Comparison of ENCODE assay signal across 9 mouse cellular contexts in genomic region chr3:51999671-52000437, GRCm38 (mm10).
DNase-seq lines count a peak whose midpoint lies in the region; ATAC-seq and TF ChIP-seq lines count a peak whose summit lies in the region.
"Had no signal": no experiment of that assay in that cellular context is flagged by ENCODE, and none has a peak within 500 bp of the region (broad histone marks: within the 10 kb centered on the region; RNA-seq: fewer than 3 reads in every experiment).

No protein-coding gene starts in this region.

- no peak overlapping the region for H3K4me2 ChIP-seq in embryonic facial prominence, embryonic 14.5 days (ENCODE audit: low read depth, low read length)
- H3K4me2 ChIP-seq in hindbrain, postnatal 0 days (ENCODE audit: low read depth, low read length): no peak overlapping the region
- H3K4me2 ChIP-seq: midbrain, embryonic 12.5 days had no signal

- no peak overlapping the region for H3K9ac ChIP-seq in embryonic facial prominence, embryonic 14.5 days (ENCODE audit: low read depth, low read length)
- no peak overlapping the region for H3K9ac ChIP-seq in hindbrain, postnatal 0 days (replicated peaks; ENCODE audit: low read length)
- H3K9ac ChIP-seq: midbrain, embryonic 12.5 days had no signal

- H3K27me3 ChIP-seq in embryonic facial prominence, embryonic 14.5 days (replicated peaks; ENCODE audit: control insufficient read depth, insufficient read depth, low read length): no peaks in the 10 kb centered on the region
- H3K27me3 ChIP-seq in hindbrain, postnatal 0 days (ENCODE audit: insufficient read depth, low read length): no peaks in the 10 kb centered on the region
- H3K27me3 ChIP-seq: midbrain, embryonic 12.5 days had no signal

- DNase-seq in adrenal gland, adult (ENCODE audit: inconsistent age in 2 of 2, low spot score in 1 of 2): peak; percentile 36 to 54
- DNase-seq in adrenal gland, adult 18-20 months (ENCODE audit: low spot score in 2 of 2): no peak
- DNase-seq in embryonic facial prominence, embryonic 14.5 days (ENCODE audit: low spot score): peak; percentile 65
- DNase-seq in kidney, postnatal 25 days: peak; percentile 52 to 82
- peak; percentile 56 to 65 for DNase-seq in monocyte, adult 2 months (ENCODE audit: low read depth in 1 of 2, low spot score in 2 of 2)
- no peak for DNase-seq in left cerebral cortex, adult 11 months (ENCODE audit: low spot score)
- DNase-seq in hindbrain, postnatal 0 days (ENCODE audit: low spot score): no peak

- TF ChIP-seq CTCF in hindbrain, postnatal 0 days (IDR thresholded peaks at IDR 0.05; ENCODE audit: low read depth): no peak

- ATAC-seq in embryonic facial prominence, embryonic 14.5 days (ENCODE audit: low read depth): no peak
- ATAC-seq in frontal cortex, adult (ENCODE audit: low TSS enrichment): no peak
- ATAC-seq in hindbrain, postnatal 0 days: no peak

- H3K4me3 ChIP-seq in embryonic facial prominence, embryonic 14.5 days (ENCODE audit: low read depth, low read length): no peak overlapping the region
- no peak overlapping the region for H3K4me3 ChIP-seq in hindbrain, postnatal 0 days (ENCODE audit: low read length)
- H3K4me3 ChIP-seq: midbrain, embryonic 12.5 days had no signal

- WGBS in embryonic facial prominence, embryonic 14.5 days: 85% methylated on average over 21 of the region's 21 CpGs
- 92% methylated on average over 21 of the region's 21 CpGs for WGBS in hindbrain, postnatal 0 days

- no peaks in the 10 kb centered on the region for H3K9me3 ChIP-seq in embryonic facial prominence, embryonic 14.5 days (ENCODE audit: control insufficient read depth, low read length)
- no peaks in the 10 kb centered on the region for H3K9me3 ChIP-seq in hindbrain, postnatal 0 days (ENCODE audit: low read length)
- H3K9me3 ChIP-seq: midbrain, embryonic 12.5 days had no signal

- no peaks in the 10 kb centered on the region for H3K36me3 ChIP-seq in embryonic facial prominence, embryonic 14.5 days (ENCODE audit: control insufficient read depth, insufficient read depth, low read length)
- no peaks in the 10 kb centered on the region for H3K36me3 ChIP-seq in hindbrain, postnatal 0 days (ENCODE audit: insufficient read depth, low read length)
- H3K36me3 ChIP-seq: midbrain, embryonic 12.5 days had no signal

- no peak overlapping the region for H3K27ac ChIP-seq in embryonic facial prominence, embryonic 14.5 days (replicated peaks; ENCODE audit: low read depth, low read length)
- H3K27ac ChIP-seq in hindbrain, postnatal 0 days: no peak overlapping the region
- H3K27ac ChIP-seq: midbrain, embryonic 12.5 days had no signal

- H3K4me1 ChIP-seq in embryonic facial prominence, embryonic 14.5 days (ENCODE audit: control insufficient read depth, insufficient read depth, low read length): no peaks in the 10 kb centered on the region
- no peaks in the 10 kb centered on the region for H3K4me1 ChIP-seq in hindbrain, postnatal 0 days (ENCODE audit: insufficient read depth, low read length)

Comparison
In these comparisons a context has a peak if more than half of its experiments do, and no peak if none do; other contexts are left out.
1. DNase-seq: peak in adrenal gland, adult (2 of 2), embryonic facial prominence, embryonic 14.5 days (single experiment), kidney, postnatal 25 days (2 of 2) and monocyte, adult 2 months (2 of 2); none in adrenal gland, adult 18-20 months (0 of 2), left cerebral cortex, adult 11 months (single experiment) and hindbrain, postnatal 0 days (single experiment).